Mouse (Mus musculus): Measurements from ENCODE around the gene Sfi1.

DNA sequence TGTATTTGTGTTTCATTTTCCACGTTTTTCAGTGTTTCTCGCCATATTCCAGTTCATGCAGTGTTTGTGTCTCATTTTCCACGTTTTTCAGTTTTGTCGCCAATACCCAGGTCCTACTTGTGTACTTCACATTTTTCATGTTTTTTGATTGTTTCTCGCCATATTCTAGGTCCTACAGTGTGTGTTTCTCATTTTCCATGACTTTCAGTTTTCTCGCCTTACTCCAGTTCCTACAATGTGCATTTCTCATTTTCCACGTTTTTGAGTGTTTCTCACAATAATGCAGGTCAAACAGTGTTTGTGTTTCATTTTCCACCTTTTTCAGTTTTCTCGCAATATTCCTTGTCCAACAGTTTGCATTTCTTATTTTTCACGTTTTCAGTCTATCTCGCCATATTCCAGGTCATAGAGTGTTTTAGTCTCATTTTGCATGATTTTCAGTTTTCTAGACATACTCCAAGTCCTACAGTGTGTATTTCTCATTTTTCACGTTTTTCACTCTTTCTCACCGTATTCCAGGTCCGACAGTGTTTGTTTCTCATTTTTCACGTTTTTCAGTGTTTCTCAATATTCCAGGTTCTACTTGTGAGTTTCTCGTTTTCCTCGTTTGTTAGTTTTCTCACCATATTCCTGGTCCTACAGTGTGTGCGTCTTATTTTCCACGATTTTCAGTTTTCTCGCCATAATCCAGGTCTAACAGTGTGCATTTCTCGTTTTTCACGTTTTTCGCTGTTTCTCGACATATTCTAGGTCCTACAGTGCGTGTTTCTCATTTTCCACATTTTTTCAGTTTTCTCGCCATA is 92.0 kb downstream of the Sfi1 start:
- TF ChIP-seq POLR2A (IDR thresholded peaks at IDR 0.05; ENCODE audit: borderline replicate concordance, extremely low read depth, low read depth, low read length) = no peak
- TF ChIP-seq CTCF (IDR thresholded peaks at IDR 0.05; ENCODE audit: insufficient read depth, low read length) = no peak

Measured in lung, adult 2 months (tissue).